Mouse (Mus musculus) retina, postnatal 1 day (tissue): Measurements from ENCODE around the gene Adk.
"Not testable (repeated sequence)": the region's sequence is repeated elsewhere in the genome, so short reads cannot be mapped to it uniquely, and the experiment has no call there.

Experiments used
- DNase-seq: peaks from one replicate; pipeline ENCODE4 v3.0.0-alpha.2; 2012

Gene Adk

DNA sequence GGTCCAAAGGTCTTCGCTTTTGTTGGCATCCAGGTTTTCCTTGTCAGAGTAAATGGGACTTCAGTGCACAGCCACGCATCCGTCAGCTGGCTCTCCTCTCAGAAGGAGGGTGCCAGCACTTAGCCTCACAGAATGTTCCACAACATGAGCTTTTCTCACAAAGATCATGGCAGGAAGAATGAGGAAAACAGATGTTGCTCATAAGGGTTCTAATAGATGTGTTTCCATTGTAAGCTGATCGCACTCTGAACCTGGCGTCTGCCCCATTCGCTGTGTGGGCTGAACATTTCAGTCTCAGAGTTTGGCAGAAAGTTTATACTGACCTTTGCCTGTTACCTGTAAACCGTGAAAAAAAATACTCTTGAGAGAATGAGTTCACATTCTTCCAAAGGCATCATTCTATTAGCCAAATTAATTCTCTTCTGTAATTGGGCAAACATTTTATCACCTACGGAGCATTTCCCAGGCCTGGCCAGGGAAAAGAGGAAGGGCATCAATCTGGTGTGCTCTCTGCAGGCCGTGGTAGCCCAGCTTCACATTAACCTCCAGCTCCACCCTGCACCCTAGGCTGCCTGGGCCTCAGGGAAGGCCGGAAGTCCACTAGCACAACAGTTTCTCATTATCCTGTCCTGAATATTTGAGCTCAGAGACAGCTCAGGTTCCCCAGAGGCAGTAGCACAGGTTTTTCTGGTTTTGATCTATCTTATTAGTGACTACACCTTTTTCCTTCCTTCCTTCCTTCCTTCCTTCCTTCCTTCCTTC is 389.6 kb downstream of the Adk start:
- no peak for DNase-seq

GRCm38 (mm10) chr14:21452581-21452980 is 400.2 kb downstream of the Adk start:
- DNase-seq = no peak

DNA sequence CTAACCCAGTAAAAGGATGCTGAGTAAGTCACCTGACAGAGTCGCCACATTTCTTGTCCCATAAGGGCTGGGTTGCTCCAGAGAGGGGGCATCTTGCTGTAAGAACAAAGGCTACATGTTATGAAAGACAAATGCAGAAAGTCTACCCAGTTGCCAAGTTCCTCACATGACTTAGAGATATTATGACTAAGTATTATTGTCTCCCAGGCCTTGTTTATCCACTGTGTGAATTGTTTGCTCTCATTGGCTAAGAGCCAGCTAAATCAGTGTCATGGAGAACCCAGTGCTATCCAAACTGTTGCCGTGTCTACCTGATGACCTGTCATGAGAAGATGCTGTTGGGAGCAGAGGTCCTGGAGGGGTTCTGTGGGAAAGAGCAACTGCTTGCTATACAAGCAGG is 401.5 kb downstream of the Adk start:
- no peak for DNase-seq

DNA sequence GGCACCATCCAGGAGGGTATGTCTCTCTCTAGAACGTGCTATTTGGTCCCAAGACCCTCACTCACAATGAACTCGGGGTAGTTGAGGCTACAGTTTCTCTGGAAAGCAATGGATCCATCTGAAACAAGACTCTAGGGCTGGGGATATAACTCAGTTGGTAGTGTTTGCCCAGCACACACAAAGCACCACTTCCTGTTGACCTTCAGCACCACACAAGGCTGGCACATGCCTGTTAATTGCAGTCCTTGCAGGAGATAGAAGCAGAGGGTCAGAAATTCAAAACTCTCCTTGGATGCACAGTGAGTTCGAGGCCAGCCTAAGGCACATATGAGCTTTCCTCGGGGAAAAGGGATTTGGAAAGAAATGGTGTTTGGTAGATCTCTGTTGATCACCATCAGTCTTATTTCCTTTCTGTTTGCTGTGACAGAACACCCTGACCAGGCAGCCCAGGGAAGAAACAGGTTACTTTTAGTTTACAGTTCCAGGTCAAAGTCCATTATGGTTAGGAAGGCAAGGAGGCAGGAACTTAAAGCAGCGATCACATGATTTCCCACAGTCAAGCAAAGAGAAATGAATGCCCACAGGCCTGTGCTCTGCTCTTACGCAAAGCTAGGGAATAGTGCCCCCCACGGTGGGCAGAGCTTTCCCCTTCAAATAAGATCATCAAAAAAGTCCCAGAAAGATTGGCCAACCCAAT is 403.4 kb downstream of the Adk start:
- no peak for DNase-seq

DNA sequence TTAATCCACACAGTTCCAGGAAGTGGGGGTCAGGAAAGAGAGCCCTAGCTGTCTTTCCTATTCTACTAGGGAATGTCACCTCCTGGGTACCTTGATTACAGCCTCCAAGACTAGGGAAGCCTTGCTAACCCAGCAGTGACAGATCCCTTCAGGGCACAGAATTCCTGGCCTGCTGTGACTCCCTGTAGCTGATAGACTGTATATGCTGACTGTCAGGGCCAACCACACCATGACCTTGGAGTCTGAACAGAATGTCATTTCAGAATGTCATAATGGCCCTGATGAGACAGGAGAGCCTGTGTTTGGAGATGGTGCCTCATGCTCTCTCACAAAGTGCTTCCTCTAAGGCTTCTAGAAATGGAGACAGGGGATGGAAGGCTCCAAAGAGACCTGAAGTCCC is 404.2 kb downstream of the Adk start:
- DNase-seq = no peak

DNA sequence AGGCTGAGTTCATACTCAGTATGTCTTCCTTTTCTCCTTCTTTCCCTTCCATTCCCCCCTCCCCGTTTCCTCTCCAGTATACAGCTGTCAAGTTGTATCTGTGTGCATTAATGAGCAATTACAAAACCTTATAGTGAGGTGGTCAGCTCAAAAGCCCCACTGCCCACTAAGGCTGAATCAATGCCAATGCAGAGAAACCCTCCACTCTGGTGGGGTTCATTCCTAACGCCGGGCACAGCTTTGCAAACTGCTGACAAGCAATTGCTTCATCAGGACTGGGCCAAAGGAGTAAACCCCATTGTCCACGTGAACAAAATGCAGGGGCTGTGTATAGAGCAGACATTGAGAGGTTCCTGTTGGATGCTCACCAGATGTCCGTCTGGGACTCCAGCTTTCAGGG is 405.5 kb downstream of the Adk start:
- DNase-seq = peak; percentile 54

DNA sequence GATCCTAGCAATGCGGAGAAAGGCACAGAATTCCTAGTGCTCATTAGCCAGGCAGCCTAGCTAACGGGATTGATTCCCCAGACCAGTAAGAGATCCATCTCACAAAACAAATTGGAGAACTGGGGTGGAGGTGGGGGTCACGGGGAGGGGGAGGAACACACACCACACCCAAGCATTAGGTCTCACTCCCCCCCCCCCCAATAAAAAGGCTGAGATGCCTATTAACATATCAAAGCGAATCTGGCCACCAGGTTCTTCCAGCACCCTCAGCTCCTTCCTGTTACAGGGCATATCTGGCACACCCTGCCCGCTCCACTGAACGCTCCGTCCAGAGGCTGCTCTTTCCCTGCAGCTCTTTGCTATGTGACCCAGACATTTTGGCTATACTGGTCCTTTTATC is 406.3 kb downstream of the Adk start:
- DNase-seq = no peak

- no peak for DNase-seq
Observed at GRCm38 (mm10) chr14:21459163-21459562, 406.8 kb downstream of the Adk start.

- no peak for DNase-seq
Observed at GRCm38 (mm10) chr14:21462398-21462797, 410.0 kb downstream of the Adk start.

DNA sequence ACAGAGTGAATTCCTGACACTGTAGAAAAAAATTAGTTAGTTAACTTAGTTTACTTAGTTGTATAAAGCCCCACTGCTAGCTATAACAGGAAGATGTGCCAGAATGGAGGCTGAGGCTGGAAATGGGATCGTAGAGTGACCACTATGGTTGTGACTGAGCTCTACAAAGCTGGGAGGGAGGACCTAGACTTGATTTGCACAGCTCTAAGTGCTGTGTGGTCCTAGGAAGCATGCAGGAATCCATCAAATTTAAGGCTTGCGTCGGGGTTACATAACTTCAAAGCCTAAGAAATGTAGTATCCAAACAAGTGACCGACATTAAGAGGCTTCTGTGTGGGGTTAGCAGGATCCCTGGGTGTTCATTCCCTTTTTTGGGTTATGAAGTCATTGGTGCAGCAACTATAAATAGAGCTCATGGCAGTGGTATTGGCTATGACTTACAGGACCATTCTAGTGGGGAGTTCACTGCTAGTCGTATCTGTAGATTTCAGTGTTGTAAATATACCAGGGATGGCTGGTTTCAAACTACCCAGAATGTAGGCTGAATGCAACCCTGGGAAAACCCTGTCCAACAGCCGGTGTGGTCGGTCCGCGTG is 410.8 kb downstream of the Adk start:
- DNase-seq = no peak

DNA sequence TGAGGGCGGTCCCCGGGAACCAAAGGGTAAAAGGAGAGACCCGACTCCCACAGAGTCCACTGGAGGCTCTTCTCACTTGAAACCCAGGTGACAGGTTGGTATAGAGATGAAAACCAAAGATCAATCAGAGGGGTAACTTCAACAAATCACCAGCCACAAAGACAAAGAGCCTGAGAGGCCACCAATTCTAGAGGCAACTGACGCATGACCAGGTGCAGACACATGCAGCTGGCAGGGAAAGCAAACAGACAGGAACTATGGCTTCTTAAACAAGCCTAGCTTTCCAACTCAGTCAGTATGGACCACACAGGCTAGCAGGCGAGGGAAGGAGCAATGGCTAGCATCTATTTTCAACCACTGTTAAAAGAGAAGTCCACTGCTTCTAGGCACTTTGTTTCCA is 418.0 kb downstream of the Adk start:
- DNase-seq = no peak

GRCm38 (mm10) chr14:21471975-21472374 is 419.6 kb downstream of the Adk start:
- DNase-seq = no peak

DNA sequence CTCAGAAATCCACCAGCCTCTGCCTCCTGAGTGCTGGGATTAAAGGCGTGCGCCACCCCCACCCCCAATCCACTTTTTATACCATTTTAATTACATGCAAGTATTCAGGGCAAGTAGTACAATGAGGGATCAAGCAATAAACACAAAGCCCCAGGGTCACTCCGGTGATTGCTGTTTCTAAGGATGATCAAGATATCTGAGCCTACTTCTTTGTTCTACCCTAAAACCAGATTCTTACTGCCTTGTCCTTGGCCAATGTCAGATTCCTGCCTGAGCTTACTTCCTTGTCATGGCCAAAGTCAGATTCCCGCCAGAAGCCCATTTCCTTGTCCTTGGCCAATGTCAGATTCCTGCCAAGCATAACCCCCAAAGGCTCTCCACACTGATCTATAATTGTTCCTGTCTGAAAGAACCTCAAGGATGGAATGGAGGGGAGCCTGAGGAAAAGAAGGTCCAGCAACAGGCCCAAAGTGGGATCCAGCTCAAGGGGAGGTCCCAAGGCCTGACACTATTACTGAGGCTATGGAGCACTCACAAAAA is 422.3 kb downstream of the Adk start:
- not testable (repeated sequence) for DNase-seq

DNA sequence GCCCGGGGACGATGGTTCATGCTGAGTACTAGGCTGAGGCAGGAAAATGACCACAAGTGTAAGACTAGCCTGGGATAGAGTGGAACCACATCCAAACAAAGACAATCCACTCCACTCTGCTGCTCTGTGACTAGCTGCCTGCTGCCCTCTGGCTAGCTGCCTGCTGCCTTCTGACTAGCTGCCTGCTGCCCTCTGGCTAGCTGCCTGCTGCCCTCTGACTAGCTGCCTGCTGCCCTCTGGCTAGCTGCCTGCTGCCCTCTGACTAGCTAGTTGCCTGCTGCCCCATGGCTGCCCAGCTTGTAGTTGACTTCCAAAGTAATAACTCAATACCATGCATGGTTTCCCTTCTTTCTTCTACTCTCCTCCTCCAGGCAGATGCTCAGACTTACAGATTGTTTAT is 424.8 kb downstream of the Adk start:
- DNase-seq = no peak

GRCm38 (mm10) chr14:21479566-21479965 is 427.2 kb downstream of the Adk start:
- DNase-seq = no peak

GRCm38 (mm10) chr14:21480191-21480590 is 427.8 kb downstream of the Adk start:
- DNase-seq = no peak

GRCm38 (mm10) chr14:21481231-21481630 is 428.9 kb downstream of the Adk start, which contains the start of gene Kat6b:
TSS of gene Kat6b (plus strand) at chr14:21481434.
- no peak for DNase-seq

GRCm38 (mm10) chr14:21484199-21484598 is 431.8 kb downstream of the Adk start:
- no peak for DNase-seq

DNA sequence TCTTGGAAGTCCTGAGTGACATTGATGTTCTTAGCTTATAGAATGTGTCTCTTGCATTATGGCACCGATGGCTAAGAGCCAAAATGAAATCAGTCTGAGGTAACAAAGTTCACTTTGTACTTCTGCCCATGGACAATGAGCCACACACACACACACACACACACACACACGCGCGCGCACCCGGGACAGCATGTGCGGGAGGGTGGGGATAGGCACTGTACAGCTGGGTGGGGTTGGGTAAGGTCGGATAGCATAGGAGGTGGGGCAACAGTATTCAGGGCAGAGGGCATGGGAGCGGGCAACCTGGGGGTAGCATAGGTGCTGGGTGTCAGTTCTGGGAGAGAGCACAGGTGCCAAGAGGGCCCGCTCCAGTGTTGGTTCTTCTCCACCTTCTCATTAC is 432.3 kb downstream of the Adk start:
- no peak for DNase-seq

DNA sequence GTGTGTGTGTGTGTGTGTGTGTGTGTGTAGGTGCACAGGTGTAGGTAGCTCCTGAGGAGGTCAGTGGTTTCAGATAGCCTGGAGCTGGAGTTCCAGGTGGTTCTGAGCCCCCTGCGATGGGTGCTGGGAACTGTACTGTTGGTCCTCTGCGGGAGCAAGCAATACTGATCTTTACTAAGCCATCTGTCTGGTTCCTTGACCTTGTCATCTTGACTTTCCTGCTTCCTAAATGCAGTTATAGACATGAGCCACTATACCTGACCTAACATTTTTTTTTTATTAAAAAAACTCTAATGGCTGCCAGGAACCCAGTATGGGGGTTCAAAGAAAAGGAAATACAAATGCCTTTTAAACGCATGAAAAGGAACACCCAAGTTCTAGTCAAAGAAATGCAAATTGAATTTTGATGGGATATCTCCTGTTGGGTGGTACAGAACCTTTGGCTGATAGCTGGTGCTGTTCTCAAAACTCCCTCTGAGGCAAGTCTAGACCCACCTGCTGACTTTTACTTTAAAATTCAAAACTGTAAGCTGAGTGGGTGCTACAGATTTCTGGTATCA is 433.7 kb downstream of the Adk start:
- no peak for DNase-seq

- not testable (repeated sequence) for DNase-seq
Observed at GRCm38 (mm10) chr14:21487135-21487534, 434.8 kb downstream of the Adk start.

DNA sequence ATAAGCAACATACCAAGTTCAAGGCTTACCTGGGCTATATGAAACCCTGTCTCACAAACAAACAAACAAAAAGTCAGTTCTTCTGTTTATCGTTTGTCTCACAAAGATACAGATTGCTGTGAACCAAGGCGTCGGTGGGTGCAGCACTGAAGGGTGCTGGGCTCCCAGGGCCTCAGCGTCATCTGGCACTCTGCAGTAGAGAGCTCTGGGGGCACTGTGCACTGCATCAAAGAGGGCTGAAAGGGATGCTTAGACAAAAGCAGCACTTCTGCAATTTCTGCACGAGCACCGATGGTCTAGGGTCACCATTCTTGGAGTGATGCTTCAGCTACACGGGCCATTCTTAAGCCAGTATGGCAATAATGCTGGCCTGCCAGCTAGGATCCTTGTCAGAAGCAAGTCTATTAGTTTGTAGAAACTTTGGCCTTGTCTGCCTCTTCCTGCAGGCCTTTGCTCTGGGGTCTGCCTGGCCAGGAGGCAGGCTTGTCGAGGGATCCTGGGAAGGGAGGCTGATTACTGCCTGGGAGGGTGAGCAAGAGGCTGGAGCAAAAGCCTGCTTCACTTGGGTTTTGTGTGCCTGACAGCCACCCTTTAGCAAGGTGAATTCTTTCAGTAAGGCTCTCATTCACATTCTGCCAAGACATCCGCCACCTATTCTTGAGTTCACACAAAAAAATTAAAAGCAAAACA is 436.2 kb downstream of the Adk start:
- DNase-seq = not testable (repeated sequence)

GRCm38 (mm10) chr14:21489116-21489485 is 436.7 kb downstream of the Adk start:
- DNase-seq = no peak
